32 mouse cellular contexts compared by ENCODE assay signal in the genomic region with DNA sequence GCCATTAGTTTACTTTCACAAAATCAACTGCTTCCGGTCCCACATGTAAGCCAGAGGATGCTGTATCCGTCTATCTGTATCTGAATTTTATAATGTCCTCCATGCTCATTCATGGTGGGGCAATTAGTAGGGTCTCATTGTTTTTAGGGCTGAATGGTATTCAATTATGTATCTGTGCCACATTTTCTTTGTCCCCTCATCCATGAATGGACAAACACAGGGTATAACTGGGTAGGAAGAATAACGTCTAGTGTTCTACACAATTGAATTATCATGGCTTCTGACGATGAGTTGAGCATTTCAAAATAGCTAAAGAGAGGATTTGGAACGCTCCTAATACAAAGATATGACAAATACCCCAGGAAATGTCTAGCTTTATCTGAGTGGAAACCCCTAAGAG.
"Had no signal": no experiment of that assay in that cellular context is flagged by ENCODE, and none has a peak within 500 bp of the region (broad histone marks: within the 10 kb centered on the region; RNA-seq: fewer than 3 reads in every experiment).

No protein-coding gene starts in this region.

- H3K4me1 ChIP-seq: intestine, embryonic 15.5 days had no signal

- H3K27me3 ChIP-seq: heart, embryonic 12.5 days; heart, embryonic 13.5 days; heart, embryonic 15.5 days; hindbrain, embryonic 12.5 days; hindbrain, embryonic 13.5 days; hindbrain, embryonic 15.5 days; intestine, embryonic 15.5 days; kidney, embryonic 15.5 days had no signal

- ATAC-seq: hindbrain, embryonic 16.5 days; hindbrain, postnatal 0 days; intestine, embryonic 15.5 days; intestine, embryonic 16.5 days; intestine, postnatal 0 days had no signal

- H3K4me3 ChIP-seq: heart, embryonic 10.5 days; heart, embryonic 12.5 days; heart, embryonic 13.5 days; heart, embryonic 15.5 days; hindbrain, embryonic 10.5 days; hindbrain, embryonic 12.5 days; hindbrain, embryonic 13.5 days; hindbrain, embryonic 15.5 days; intestine, embryonic 15.5 days; kidney, embryonic 15.5 days; layer of hippocampus, adult 2 months had no signal

- H3K36me3 ChIP-seq: heart, embryonic 10.5 days; heart, embryonic 12.5 days; heart, embryonic 13.5 days; heart, embryonic 15.5 days; hindbrain, embryonic 10.5 days; hindbrain, embryonic 12.5 days; hindbrain, embryonic 13.5 days; hindbrain, embryonic 15.5 days; intestine, embryonic 15.5 days; kidney, embryonic 15.5 days had no signal

- H3K4me2 ChIP-seq: heart, embryonic 12.5 days; heart, embryonic 13.5 days; heart, embryonic 15.5 days; hindbrain, embryonic 12.5 days; hindbrain, embryonic 13.5 days; hindbrain, embryonic 14.5 days; hindbrain, embryonic 15.5 days; intestine, embryonic 15.5 days; kidney, embryonic 15.5 days had no signal

- H3K9me3 ChIP-seq: heart, embryonic 10.5 days; heart, embryonic 12.5 days; heart, embryonic 13.5 days; heart, embryonic 15.5 days; hindbrain, embryonic 10.5 days; hindbrain, embryonic 12.5 days; hindbrain, embryonic 13.5 days; hindbrain, embryonic 15.5 days; intestine, embryonic 15.5 days; kidney, embryonic 15.5 days had no signal

- H3K9ac ChIP-seq: heart, embryonic 12.5 days; heart, embryonic 13.5 days; heart, embryonic 15.5 days; hindbrain, embryonic 12.5 days; hindbrain, embryonic 13.5 days; hindbrain, embryonic 14.5 days; hindbrain, embryonic 15.5 days; intestine, embryonic 15.5 days; kidney, embryonic 15.5 days had no signal

- H3K27ac ChIP-seq: heart, embryonic 10.5 days; heart, embryonic 15.5 days; hindbrain, embryonic 10.5 days; hindbrain, embryonic 12.5 days; hindbrain, embryonic 13.5 days; hindbrain, embryonic 14.5 days; hindbrain, embryonic 15.5 days; hindbrain, postnatal 0 days; intestine, embryonic 15.5 days; kidney, embryonic 15.5 days; kidney, postnatal 0 days; layer of hippocampus, adult 2 months had no signal

- DNase-seq: heart, postnatal 10 days; heart, postnatal 14 days; heart, postnatal 36 days; heart, postnatal 4 days; kidney, adult 11 months; kidney, adult 18-20 months; kidney, adult 2 months; kidney, adult 8-10 months; kidney, adult 9 months; kidney, postnatal 10 days; kidney, postnatal 14 days; kidney, postnatal 36 days; kidney, postnatal 4 days; layer of hippocampus, adult 9-11 months; layer of hippocampus, postnatal 36 days had no signal
